Mouse (Mus musculus): ENCODE results near the gene Olfr312.

- TF ChIP-seq GATA1 (IDR thresholded peaks at IDR 0.05; ENCODE audit: low read length) = no peak
- TF ChIP-seq TAL1 (IDR thresholded peaks at IDR 0.05; ENCODE audit: low read length) = no peak
Measured at GRCm38 (mm10) chr11:58789532-58789931, 39.5 kb upstream of the Olfr312 start.
